Mouse (Mus musculus): ENCODE measurements around the gene Fam216a. TPM values are rescaled to one million over a fixed set of nuclear protein-coding genes. Genes with fewer than 3 reads are reported as not detected.
"Not testable (repeated sequence)": the region's sequence is repeated elsewhere in the genome, so short reads cannot be mapped to it uniquely, and the experiment has no call there.

Gene Fam216a
- polyA plus RNA-seq (2012; fragmentation: generic; extraction: Trizol): 49.5 TPM
- long read RNA-seq, experiment 1, transcript Fam216a-201 (7 exons, 1,388 nt): major isoform, 58 of 73 reads
- long read RNA-seq, experiment 1, partial matches to known transcripts: 2 of 73 reads
- long read RNA-seq, experiment 1, other reads (novel, unspliced or antisense): 13 of 73 reads
- long read RNA-seq, experiment 2, transcript Fam216a-201 (7 exons, 1,388 nt): major isoform, 83 of 85 reads
- long read RNA-seq, experiment 2, partial matches to known transcripts: 0 of 85 reads
- long read RNA-seq, experiment 2, other reads (novel, unspliced or antisense): 2 of 85 reads

GRCm38 (mm10) chr5:122372192-122372769 is at the start of gene Fam216a:
Gene Fam216a, minus strand, starts transcription at chr5:122372364.
- H3K36me3 ChIP-seq (ENCODE audit: control insufficient read depth, insufficient read depth): peaks cover 32% of the 10 kb centered on the region
- no peaks in the 10 kb centered on the region for H3K27me3 ChIP-seq (ENCODE audit: control insufficient read depth, insufficient read depth, insufficient read length)
- peak within 1 kb of the TSS; percentile 74 for H3K4me3 ChIP-seq (ENCODE audit: insufficient read depth, poor library complexity, severe bottlenecking)
- peak; percentile 37 for TF ChIP-seq USF1 (IDR thresholded peaks at IDR 0.05; ENCODE audit: low read depth)
- no peak for TF ChIP-seq MYOD1 (IDR thresholded peaks at IDR 0.05; ENCODE audit: control insufficient read depth, insufficient read length, low read depth)
- no peak for TF ChIP-seq MYOG (IDR thresholded peaks at IDR 0.05; ENCODE audit: control insufficient read depth, extremely low read depth, insufficient read length)
- TF ChIP-seq MAX (IDR thresholded peaks at IDR 0.05): peak; percentile 97
- no peak for TF ChIP-seq FOSL1 (IDR thresholded peaks at IDR 0.05; ENCODE audit: insufficient read depth, low read length, poor library complexity, severe bottlenecking)
- TF ChIP-seq CTCF (IDR thresholded peaks at IDR 0.05; ENCODE audit: control insufficient read depth, insufficient read depth, insufficient read length): no peak
- H3K79me2 ChIP-seq (ENCODE audit: control insufficient read depth, insufficient read depth): peaks cover 39% of the 10 kb centered on the region
- peak within 1 kb of the TSS; percentile 93 for H3ac ChIP-seq (ENCODE audit: control insufficient read depth, insufficient read length, low read depth)
- peaks cover 23% of the 10 kb centered on the region for H3K79me3 ChIP-seq (ENCODE audit: low read depth)

- Histone ChIP-seq H3K27me3 (ENCODE audit: control insufficient read depth, insufficient read depth, insufficient read length) (no peaks in the 10 kb centered on the region), H3K4me3 (ENCODE audit: insufficient read depth, poor library complexity, severe bottlenecking) (peak within 1 kb of the TSS; percentile 92), H3K79me2 (ENCODE audit: control insufficient read depth, insufficient read depth) (peaks cover 42% of the 10 kb centered on the region), H3K79me3 (ENCODE audit: low read depth) (peaks cover 31% of the 10 kb centered on the region), H3ac (ENCODE audit: control insufficient read depth, insufficient read length, low read depth) (peak within 1 kb of the TSS; percentile 98), H3K36me3 (ENCODE audit: control insufficient read depth, insufficient read depth) (peaks cover 4% of the 10 kb centered on the region)
- TF ChIP-seq MYOG (IDR thresholded peaks at IDR 0.05; ENCODE audit: control insufficient read depth, extremely low read depth, insufficient read length): no peak
- no peak for TF ChIP-seq CEBPB (IDR thresholded peaks at IDR 0.05; ENCODE audit: low read depth)
- no peak for TF ChIP-seq MAX (IDR thresholded peaks at IDR 0.05)
- no peak for TF ChIP-seq FOSL1 (IDR thresholded peaks at IDR 0.05; ENCODE audit: insufficient read depth, low read length, poor library complexity, severe bottlenecking)
- TF ChIP-seq USF1 (IDR thresholded peaks at IDR 0.05; ENCODE audit: low read depth): no peak
- TF ChIP-seq MYOD1 (IDR thresholded peaks at IDR 0.05; ENCODE audit: control insufficient read depth, insufficient read length, low read depth): no peak
- no peak for TF ChIP-seq CTCF (IDR thresholded peaks at IDR 0.05; ENCODE audit: control insufficient read depth, insufficient read depth, insufficient read length)
Observed at GRCm38 (mm10) chr5:122421271-122422068, 49.3 kb upstream of the Fam216a start, which contains the start of gene Anapc7. Gene Anapc7, plus strand, starts transcription at chr5:122421693.

- not testable (repeated sequence) for H3K27me3 ChIP-seq (ENCODE audit: control insufficient read depth, insufficient read depth, insufficient read length); H3ac ChIP-seq (ENCODE audit: control insufficient read depth, insufficient read length, low read depth); H3K36me3 ChIP-seq (ENCODE audit: control insufficient read depth, insufficient read depth); H3K4me3 ChIP-seq (ENCODE audit: insufficient read depth, poor library complexity, severe bottlenecking)
- Histone ChIP-seq H3K79me2 (ENCODE audit: control insufficient read depth, insufficient read depth) (peaks cover 34% of the 10 kb centered on the region), H3K79me3 (ENCODE audit: low read depth) (peaks cover 23% of the 10 kb centered on the region)
Observed at GRCm38 (mm10) chr5:122420676-122421075, 48.5 kb upstream of the Fam216a start.

- no peaks in the 10 kb centered on the region for H3K79me3 ChIP-seq (ENCODE audit: low read depth)
- H3K27me3 ChIP-seq (ENCODE audit: control insufficient read depth, insufficient read depth, insufficient read length): no peaks in the 10 kb centered on the region
- H3K36me3 ChIP-seq (ENCODE audit: control insufficient read depth, insufficient read depth): no peaks in the 10 kb centered on the region
- no peak overlapping the region for H3K4me3 ChIP-seq (ENCODE audit: insufficient read depth, poor library complexity, severe bottlenecking)
- no peak for TF ChIP-seq CTCF (IDR thresholded peaks at IDR 0.05; ENCODE audit: control insufficient read depth, insufficient read depth, insufficient read length)
- no peak for TF ChIP-seq MYOD1 (IDR thresholded peaks at IDR 0.05; ENCODE audit: control insufficient read depth, insufficient read length, low read depth)
- TF ChIP-seq USF1 (IDR thresholded peaks at IDR 0.05; ENCODE audit: low read depth): no peak
- H3K79me2 ChIP-seq (ENCODE audit: control insufficient read depth, insufficient read depth): no peaks in the 10 kb centered on the region
- H3ac ChIP-seq (ENCODE audit: control insufficient read depth, insufficient read length, low read depth): no peak overlapping the region
Observed at GRCm38 (mm10) chr5:122415465-122415864, 43.3 kb upstream of the Fam216a start.

- no peak for TF ChIP-seq CEBPB (IDR thresholded peaks at IDR 0.05; ENCODE audit: low read depth)
- TF ChIP-seq CTCF (IDR thresholded peaks at IDR 0.05; ENCODE audit: control insufficient read depth, insufficient read depth, insufficient read length): no peak
- TF ChIP-seq FOSL1 (IDR thresholded peaks at IDR 0.05; ENCODE audit: insufficient read depth, low read length, poor library complexity, severe bottlenecking): no peak
- TF ChIP-seq MYOG (IDR thresholded peaks at IDR 0.05; ENCODE audit: control insufficient read depth, extremely low read depth, insufficient read length): no peak
- TF ChIP-seq MYOD1 (IDR thresholded peaks at IDR 0.05; ENCODE audit: control insufficient read depth, insufficient read length, low read depth): no peak
- TF ChIP-seq USF1 (IDR thresholded peaks at IDR 0.05; ENCODE audit: low read depth): no peak
- no peak for TF ChIP-seq MAX (IDR thresholded peaks at IDR 0.05)
- Histone ChIP-seq H3K79me3 (ENCODE audit: low read depth) (no peaks in the 10 kb centered on the region), H3K36me3 (ENCODE audit: control insufficient read depth, insufficient read depth) (no peaks in the 10 kb centered on the region), H3K27me3 (ENCODE audit: control insufficient read depth, insufficient read depth, insufficient read length) (no peaks in the 10 kb centered on the region), H3ac (ENCODE audit: control insufficient read depth, insufficient read length, low read depth) (no peak overlapping the region), H3K79me2 (ENCODE audit: control insufficient read depth, insufficient read depth) (no peaks in the 10 kb centered on the region), H3K4me3 (ENCODE audit: insufficient read depth, poor library complexity, severe bottlenecking) (no peak overlapping the region)
Observed at GRCm38 (mm10) chr5:122414351-122414750, 42.2 kb upstream of the Fam216a start.
